Mouse (Mus musculus): Measurements from ENCODE around the gene Elovl6. TPM values are rescaled to one million over a fixed set of nuclear protein-coding genes. Genes with fewer than 3 reads are reported as not detected.
A peak's percentile ranks its signal among the peaks of the same experiment; 100 is the strongest.

The Elovl6 gene
- total RNA-seq, 1 experiment, result 118 TPM

- no peak for DNase-seq (ENCODE audit: low read depth, low spot score)
- Histone ChIP-seq H3K27ac (ENCODE audit: insufficient read depth, low read depth, low read length, poor library complexity, severe bottlenecking) (no peak overlapping the region), H3K4me3 (ENCODE audit: insufficient read depth in 1 of 2, low read depth in 1 of 2, low read length in 2 of 2, poor library complexity in 1 of 2, severe bottlenecking in 1 of 2) (no peak overlapping the region), H3K9me3 (ENCODE audit: control insufficient read depth, insufficient read depth, low read depth, low read length) (no peaks in the 10 kb centered on the region), H3K36me3 (ENCODE audit: control insufficient read depth, insufficient read depth, low read length, poor library complexity, severe bottlenecking) (peaks cover 12% of the 10 kb centered on the region), H3K9ac (ENCODE audit: insufficient read depth, low read depth, low read length, poor library complexity, severe bottlenecking) (no peak overlapping the region), H3K4me1 (ENCODE audit: control insufficient read depth in 2 of 2, insufficient read depth in 2 of 2, low read length in 2 of 2, poor library complexity in 1 of 2) (peaks cover 23% of the 10 kb centered on the region in 2 experiments)
- in situ Hi-C loops (cut with MboI; ENCODE audit: low sequenced_read_pairs in 2 of 2, unreplicated experiment in 2 of 2), result no loop called here
- TF ChIP-seq CHD2 (IDR thresholded peaks at IDR 0.05; ENCODE audit: low read depth, low read length) (no peak), ZC3H11A (IDR thresholded peaks at IDR 0.05; ENCODE audit: borderline replicate concordance, low read depth, low read length) (no peak), HCFC1 (IDR thresholded peaks at IDR 0.05; ENCODE audit: borderline replicate concordance, insufficient read depth, low read length) (no peak), ZNF384 (IDR thresholded peaks at IDR 0.05; ENCODE audit: low read depth, low read length) (no peak), MAFK (IDR thresholded peaks at IDR 0.05; ENCODE audit: insufficient read depth, low read depth, low read length) (no peak)
These were observed 39.5 kb downstream of the Elovl6 start for GRCm38 (mm10) chr3:129571642-129572041.

- H3K27ac ChIP-seq (ENCODE audit: insufficient read depth, low read depth, low read length, poor library complexity, severe bottlenecking), result peak overlapping the region; percentile 52; the same call in 1 of the 2 replicates
- H3K4me1 ChIP-seq (ENCODE audit: control insufficient read depth in 2 of 2, insufficient read depth in 2 of 2, low read length in 2 of 2, poor library complexity in 1 of 2), result peaks cover 19 to 20% of the 10 kb centered on the region in 2 experiments
- H3K36me3 ChIP-seq (ENCODE audit: control insufficient read depth, insufficient read depth, low read length, poor library complexity, severe bottlenecking), result peaks cover 14% of the 10 kb centered on the region
- TF ChIP-seq ZC3H11A (IDR thresholded peaks at IDR 0.05; ENCODE audit: borderline replicate concordance, low read depth, low read length) (no peak), CHD2 (IDR thresholded peaks at IDR 0.05; ENCODE audit: low read depth, low read length) (no peak), ZNF384 (IDR thresholded peaks at IDR 0.05; ENCODE audit: low read depth, low read length) (no peak), HCFC1 (IDR thresholded peaks at IDR 0.05; ENCODE audit: borderline replicate concordance, insufficient read depth, low read length) (no peak), MAFK (IDR thresholded peaks at IDR 0.05; ENCODE audit: insufficient read depth, low read depth, low read length) (no peak)
- H3K9me3 ChIP-seq (ENCODE audit: control insufficient read depth, insufficient read depth, low read depth, low read length), result no peaks in the 10 kb centered on the region
- H3K4me3 ChIP-seq (ENCODE audit: insufficient read depth in 1 of 2, low read depth in 1 of 2, low read length in 2 of 2, poor library complexity in 1 of 2, severe bottlenecking in 1 of 2), result no peak overlapping the region
- in situ Hi-C loops (cut with MboI; ENCODE audit: low sequenced_read_pairs in 2 of 2, unreplicated experiment in 2 of 2), result no loop called here
- H3K9ac ChIP-seq (ENCODE audit: insufficient read depth, low read depth, low read length, poor library complexity, severe bottlenecking), result no peak overlapping the region
- no peak for DNase-seq (ENCODE audit: low read depth, low spot score)
These were observed 40.8 kb downstream of the Elovl6 start for GRCm38 (mm10) chr3:129572959-129573358.

- peak; percentile 64 for DNase-seq (ENCODE audit: low read depth, low spot score)
- Histone ChIP-seq H3K36me3 (ENCODE audit: control insufficient read depth, insufficient read depth, low read length, poor library complexity, severe bottlenecking) (peaks cover 17% of the 10 kb centered on the region), H3K4me3 (ENCODE audit: insufficient read depth in 1 of 2, low read depth in 1 of 2, low read length in 2 of 2, poor library complexity in 1 of 2, severe bottlenecking in 1 of 2) (0 out of 4 replicates have a peak overlapping the region, but pooled peaks of 1 of the 2 experiments have one; percentile 14), H3K9ac (ENCODE audit: insufficient read depth, low read depth, low read length, poor library complexity, severe bottlenecking) (no peak overlapping the region; the same call in 1 of the 2 replicates), H3K9me3 (ENCODE audit: control insufficient read depth, insufficient read depth, low read depth, low read length) (no peaks in the 10 kb centered on the region), H3K27ac (ENCODE audit: insufficient read depth, low read depth, low read length, poor library complexity, severe bottlenecking) (peak overlapping the region; percentile 52), H3K4me1 (ENCODE audit: control insufficient read depth in 2 of 2, insufficient read depth in 2 of 2, low read length in 2 of 2, poor library complexity in 1 of 2) (peaks cover 19 to 20% of the 10 kb centered on the region in 2 experiments)
- in situ Hi-C loops (cut with MboI; ENCODE audit: low sequenced_read_pairs in 2 of 2, unreplicated experiment in 2 of 2), result no loop called here
- no peak for TF ChIP-seq ZNF384 (IDR thresholded peaks at IDR 0.05; ENCODE audit: low read depth, low read length)
- peak; percentile 39; the same call in 1 of the 2 replicates for TF ChIP-seq CHD2 (IDR thresholded peaks at IDR 0.05; ENCODE audit: low read depth, low read length)
- no peak for TF ChIP-seq HCFC1 (IDR thresholded peaks at IDR 0.05; ENCODE audit: borderline replicate concordance, insufficient read depth, low read length)
- no peak for TF ChIP-seq MAFK (IDR thresholded peaks at IDR 0.05; ENCODE audit: insufficient read depth, low read depth, low read length)
- TF ChIP-seq ZC3H11A (IDR thresholded peaks at IDR 0.05; ENCODE audit: borderline replicate concordance, low read depth, low read length), result no peak
These were observed 41.5 kb downstream of the Elovl6 start for GRCm38 (mm10) chr3:129573609-129574008.

- Histone ChIP-seq H3K27ac (ENCODE audit: insufficient read depth, low read depth, low read length, poor library complexity, severe bottlenecking) (peak overlapping the region; percentile 69; the same call in 1 of the 2 replicates), H3K4me1 (ENCODE audit: control insufficient read depth in 2 of 2, insufficient read depth in 2 of 2, low read length in 2 of 2, poor library complexity in 1 of 2) (peaks cover 18 to 19% of the 10 kb centered on the region in 2 experiments), H3K4me3 (ENCODE audit: insufficient read depth in 1 of 2, low read depth in 1 of 2, low read length in 2 of 2, poor library complexity in 1 of 2, severe bottlenecking in 1 of 2) (0 out of 4 replicates have a peak overlapping the region, but pooled peaks of 1 of the 2 experiments have one; percentile 29), H3K9ac (ENCODE audit: insufficient read depth, low read depth, low read length, poor library complexity, severe bottlenecking) (no peak overlapping the region), H3K9me3 (ENCODE audit: control insufficient read depth, insufficient read depth, low read depth, low read length) (no peaks in the 10 kb centered on the region), H3K36me3 (ENCODE audit: control insufficient read depth, insufficient read depth, low read length, poor library complexity, severe bottlenecking) (peaks cover 23% of the 10 kb centered on the region)
- peak; percentile 61 for DNase-seq (ENCODE audit: low read depth, low spot score)
- in situ Hi-C loops (cut with MboI; ENCODE audit: low sequenced_read_pairs in 2 of 2, unreplicated experiment in 2 of 2), result no loop called here
- TF ChIP-seq HCFC1 (IDR thresholded peaks at IDR 0.05; ENCODE audit: borderline replicate concordance, insufficient read depth, low read length), result no peak
These were observed 42.9 kb downstream of the Elovl6 start for GRCm38 (mm10) chr3:129575086-129575485.

- in situ Hi-C loops (cut with MboI; ENCODE audit: low sequenced_read_pairs in 2 of 2, unreplicated experiment in 2 of 2), result no loop called here
- Histone ChIP-seq H3K4me1 (ENCODE audit: control insufficient read depth in 2 of 2, insufficient read depth in 2 of 2, low read length in 2 of 2, poor library complexity in 1 of 2) (peaks cover 19% of the 10 kb centered on the region in 2 experiments), H3K27ac (ENCODE audit: insufficient read depth, low read depth, low read length, poor library complexity, severe bottlenecking) (no peak overlapping the region; the same call in 1 of the 2 replicates), H3K9ac (ENCODE audit: insufficient read depth, low read depth, low read length, poor library complexity, severe bottlenecking) (no peak overlapping the region), H3K9me3 (ENCODE audit: control insufficient read depth, insufficient read depth, low read depth, low read length) (no peaks in the 10 kb centered on the region), H3K4me3 (ENCODE audit: insufficient read depth in 1 of 2, low read depth in 1 of 2, low read length in 2 of 2, poor library complexity in 1 of 2, severe bottlenecking in 1 of 2) (no peak overlapping the region), H3K36me3 (ENCODE audit: control insufficient read depth, insufficient read depth, low read length, poor library complexity, severe bottlenecking) (peaks cover 19% of the 10 kb centered on the region)
- TF ChIP-seq ZC3H11A (IDR thresholded peaks at IDR 0.05; ENCODE audit: borderline replicate concordance, low read depth, low read length) (no peak), HCFC1 (IDR thresholded peaks at IDR 0.05; ENCODE audit: borderline replicate concordance, insufficient read depth, low read length) (no peak), MAFK (IDR thresholded peaks at IDR 0.05; ENCODE audit: insufficient read depth, low read depth, low read length) (no peak)
- DNase-seq (ENCODE audit: low read depth, low spot score), result no peak
These were observed 44.4 kb downstream of the Elovl6 start for GRCm38 (mm10) chr3:129576522-129576921.
